Mouse (Mus musculus) kidney, postnatal 36 days (tissue): ENCODE measurements around the gene Prl8a9.

Source experiments
- DNase-seq, 2 experiments: peaks; one replicate each; pipeline ENCODE4 v3.0.0; 2021 to 2022; ENCODE audit warnings: mixed read lengths in 2 of 2

Gene Prl8a9

DNA sequence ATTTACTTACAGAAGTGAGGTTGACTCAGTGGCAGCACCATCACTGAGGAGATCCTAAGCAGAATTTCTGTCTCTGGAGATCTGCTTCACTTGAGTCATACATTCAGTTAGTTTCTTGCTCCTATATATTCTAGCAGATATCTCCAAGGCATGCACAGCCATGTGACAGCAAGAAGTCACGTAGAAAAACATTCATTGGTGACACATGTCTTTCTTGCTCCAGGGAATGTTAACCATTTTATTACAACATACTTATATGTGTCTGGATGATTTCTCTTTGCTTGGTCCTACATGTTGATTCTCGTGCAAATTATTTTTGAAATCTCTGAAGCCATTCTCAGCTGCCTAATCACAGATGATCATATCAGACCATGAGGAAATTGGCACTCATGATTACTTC, at the start of gene Prl8a9:
Prl8a9 (minus strand) TSS at position 101 of the 400 bp plus-strand sequence.
- no peak for DNase-seq

DNA sequence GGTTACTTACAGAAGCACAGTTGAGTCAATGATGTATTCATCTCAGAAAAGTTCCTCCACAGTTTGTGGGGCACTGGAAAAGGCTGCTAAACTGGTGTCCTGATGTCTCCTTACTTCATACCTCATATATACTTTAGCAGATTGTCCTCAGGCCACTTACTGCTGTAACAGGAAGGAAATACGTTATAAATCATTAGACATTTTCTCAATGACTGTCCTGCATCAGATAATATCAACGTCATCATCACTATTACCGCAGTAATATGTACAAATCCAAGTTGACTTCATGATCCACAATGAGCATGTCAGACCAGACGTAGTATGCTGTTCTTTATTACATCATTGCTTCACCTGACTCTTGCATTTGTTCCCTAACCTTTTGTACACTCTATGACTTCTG, 46.1 kb upstream of the Prl8a9 start, which contains the start of gene Prl7b1:
Prl7b1 (minus strand) TSS at position 101 of the 400 bp plus-strand sequence.
- no peak for DNase-seq

DNA sequence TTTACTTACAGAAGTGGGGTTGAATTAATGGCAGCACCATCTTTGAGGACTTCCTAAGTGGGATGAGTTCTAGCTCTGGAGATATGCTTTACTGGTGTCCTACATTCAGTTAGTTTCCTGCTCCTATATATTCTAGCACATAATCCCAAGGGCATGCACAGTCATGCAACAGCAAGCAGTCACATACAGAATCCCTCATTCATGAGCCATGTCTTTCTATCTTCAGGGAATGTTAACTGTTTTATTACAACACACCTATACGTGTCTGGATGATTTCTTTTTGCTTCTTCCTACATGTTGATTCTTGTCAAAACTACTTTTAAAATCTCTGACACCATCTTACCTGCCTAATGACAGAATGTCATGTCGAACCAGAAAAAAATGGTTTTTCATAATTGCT, 17.7 kb upstream of the Prl8a9 start, which contains the start of gene Prl8a1:
Prl8a1 (minus strand) TSS at position 101 of the 400 bp plus-strand sequence.
- DNase-seq: no peak

DNA sequence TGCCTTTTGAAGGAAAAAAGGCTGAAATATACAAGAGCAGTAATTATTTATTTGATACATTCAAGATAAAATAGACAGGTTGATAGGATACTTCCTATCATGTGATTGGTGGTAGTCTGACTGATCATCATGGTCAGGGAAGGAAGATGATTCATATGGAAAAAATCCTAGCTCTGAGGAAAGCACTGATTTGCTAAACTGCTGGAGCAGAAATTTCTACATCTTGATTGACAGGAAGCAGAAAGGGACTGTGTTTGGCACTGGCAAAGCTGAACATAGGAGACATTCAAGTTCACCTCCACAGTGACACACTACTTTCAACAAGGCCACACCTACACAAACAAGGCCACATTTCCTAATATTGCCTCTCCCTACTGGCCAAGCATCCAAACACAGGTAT, 11.1 kb downstream of the Prl8a9 start:
- DNase-seq: no peak

DNA sequence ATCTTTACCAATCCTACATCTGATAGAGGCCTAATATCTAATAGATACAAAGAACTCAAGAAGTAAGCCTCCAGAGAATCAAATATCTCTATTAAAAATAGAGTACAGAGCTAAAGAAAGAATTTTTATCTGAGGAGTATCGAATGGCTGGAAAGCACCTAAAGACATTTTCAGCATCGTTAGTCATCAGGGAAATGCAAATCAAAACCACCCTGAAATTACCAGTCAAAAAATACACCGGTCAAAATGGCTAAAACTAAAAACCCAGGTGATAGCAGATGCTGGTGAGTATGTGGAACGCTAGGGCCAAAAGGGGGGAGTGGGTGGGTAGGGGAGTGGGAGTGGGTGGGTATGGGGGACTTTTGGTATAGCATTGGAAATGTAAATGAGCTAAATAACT, 41.2 kb downstream of the Prl8a9 start:
- DNase-seq: no peak

DNA sequence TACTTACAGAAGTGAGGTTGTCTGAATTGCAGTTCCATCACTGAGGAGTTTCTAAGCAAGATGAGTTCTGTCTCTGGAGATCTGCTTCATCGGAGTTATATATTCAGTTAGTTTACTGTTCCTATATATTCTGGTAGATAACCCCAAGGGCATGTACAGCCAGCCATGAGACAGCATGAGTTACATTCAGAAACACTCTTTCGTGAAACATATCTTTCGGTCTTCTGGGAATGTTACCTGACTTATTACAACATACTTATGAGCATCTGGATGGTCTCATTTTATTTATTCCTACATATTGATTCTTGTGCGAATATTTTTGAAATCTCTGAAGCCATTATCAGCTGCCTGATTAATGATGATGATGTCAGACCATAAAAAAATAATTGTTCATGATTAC, 51.3 kb downstream of the Prl8a9 start, which contains the start of gene Prl8a8:
Prl8a8 (minus strand) TSS at position 101 of the 400 bp plus-strand sequence.
- no peak for DNase-seq
